Mouse (Mus musculus): Measurements from ENCODE around the gene Misp. TPM values are rescaled to one million over a fixed set of nuclear protein-coding genes. Genes with fewer than 3 reads are reported as not detected.

Gene Misp
- polyA plus RNA-seq (2016; fragmentation: Nextera tagmentation; extraction: Ambion mirVana) = 0.28 and 0.67 TPM in 2 replicates

GRCm38 (mm10) chr10:79820782-79821181 lies at the start of gene Misp:
Gene Misp, plus strand, starts transcription at chr10:79820989.
- H3K36me3 ChIP-seq = peaks cover 48% of the 10 kb centered on the region
- H3K9ac ChIP-seq (replicated peaks) = no peak within 1 kb of the TSS
- no peak within 1 kb of the TSS for H3K4me2 ChIP-seq
- peak within 1 kb of the TSS; percentile 45; the same call in 1 of the 2 replicates for H3K27ac ChIP-seq
- no peak for ATAC-seq (ENCODE audit: insufficient number of reproducible peaks, insufficient read depth, low FRiP score, low TSS enrichment, low read depth)
- H3K4me3 ChIP-seq (replicated peaks) = no peak within 1 kb of the TSS
- no peaks in the 10 kb centered on the region for H3K9me3 ChIP-seq
- peaks cover 21% of the 10 kb centered on the region for H3K4me1 ChIP-seq (replicated peaks)
- WGBS = 56% methylated on average over 11 of the region's 11 CpGs
- no peaks in the 10 kb centered on the region for H3K27me3 ChIP-seq

- Histone ChIP-seq H3K4me1 (replicated peaks) (peaks cover 13% of the 10 kb centered on the region), H3K27ac (no peak overlapping the region), H3K36me3 (no peaks in the 10 kb centered on the region), H3K4me2 (no peak overlapping the region), H3K4me3 (replicated peaks) (no peak overlapping the region), H3K27me3 (peaks cover 9% of the 10 kb centered on the region), H3K9me3 (peaks cover 13% of the 10 kb centered on the region), H3K9ac (replicated peaks) (no peak overlapping the region)
- 80% methylated on average over 3 of the region's 3 CpGs for WGBS
- ATAC-seq (ENCODE audit: insufficient number of reproducible peaks, insufficient read depth, low FRiP score, low TSS enrichment, low read depth) = no peak
Measured at GRCm38 (mm10) chr10:79772320-79772719, 48.5 kb upstream of the Misp start.

GRCm38 (mm10) chr10:79773208-79773607 lies 47.6 kb upstream of the Misp start:
- H3K36me3 ChIP-seq = no peaks in the 10 kb centered on the region
- no peak overlapping the region for H3K27ac ChIP-seq
- WGBS = 91% methylated on average over 2 of the region's 2 CpGs
- no peak overlapping the region for H3K9ac ChIP-seq (replicated peaks)
- peaks cover 17% of the 10 kb centered on the region for H3K4me1 ChIP-seq (replicated peaks)
- no peak for ATAC-seq (ENCODE audit: insufficient number of reproducible peaks, insufficient read depth, low FRiP score, low TSS enrichment, low read depth)
- H3K9me3 ChIP-seq = peaks cover 13% of the 10 kb centered on the region
- H3K4me3 ChIP-seq (replicated peaks) = no peak overlapping the region
- peaks cover 17% of the 10 kb centered on the region for H3K27me3 ChIP-seq
- H3K4me2 ChIP-seq = no peak overlapping the region

- H3K4me1 ChIP-seq (replicated peaks) = peaks cover 26% of the 10 kb centered on the region
- peaks cover 32% of the 10 kb centered on the region for H3K27me3 ChIP-seq
- WGBS = 77% methylated on average over 5 of the region's 5 CpGs
- H3K9ac ChIP-seq (replicated peaks) = no peak overlapping the region
- peaks cover 13% of the 10 kb centered on the region for H3K9me3 ChIP-seq
- H3K4me3 ChIP-seq (replicated peaks) = no peak overlapping the region
- no peak for ATAC-seq (ENCODE audit: insufficient number of reproducible peaks, insufficient read depth, low FRiP score, low TSS enrichment, low read depth)
- no peak overlapping the region for H3K4me2 ChIP-seq
- no peaks in the 10 kb centered on the region for H3K36me3 ChIP-seq
- no peak overlapping the region for H3K27ac ChIP-seq
Measured at GRCm38 (mm10) chr10:79774486-79775279, 46.1 kb upstream of the Misp start.

GRCm38 (mm10) chr10:79777103-79777531 lies 43.7 kb upstream of the Misp start, which contains the start of gene Fstl3:
Gene Fstl3, plus strand, starts transcription at chr10:79777272.
- Histone ChIP-seq H3K9me3 (peaks cover 12% of the 10 kb centered on the region), H3K4me3 (replicated peaks) (peak within 1 kb of the TSS; percentile 53), H3K9ac (replicated peaks) (peak within 1 kb of the TSS; percentile 66), H3K4me2 (peak within 1 kb of the TSS; percentile 80), H3K27ac (no peak within 1 kb of the TSS), H3K4me1 (replicated peaks) (peaks cover 39% of the 10 kb centered on the region), H3K36me3 (no peaks in the 10 kb centered on the region), H3K27me3 (peaks cover 56% of the 10 kb centered on the region)
- WGBS = 1% methylated on average over 39 of the region's 39 CpGs
- no peak for ATAC-seq (ENCODE audit: insufficient number of reproducible peaks, insufficient read depth, low FRiP score, low TSS enrichment, low read depth)

GRCm38 (mm10) chr10:79778006-79778405 lies 42.8 kb upstream of the Misp start:
- Histone ChIP-seq H3K9me3 (peaks cover 6% of the 10 kb centered on the region; the same call in 1 of the 2 replicates), H3K9ac (replicated peaks) (no peak overlapping the region; the same call in 1 of the 2 replicates), H3K4me1 (replicated peaks) (peaks cover 39% of the 10 kb centered on the region), H3K4me2 (peak overlapping the region; percentile 80), H3K36me3 (no peaks in the 10 kb centered on the region), H3K4me3 (replicated peaks) (peak overlapping the region; percentile 8), H3K27ac (no peak overlapping the region), H3K27me3 (peaks cover 63% of the 10 kb centered on the region)
- ATAC-seq (ENCODE audit: insufficient number of reproducible peaks, insufficient read depth, low FRiP score, low TSS enrichment, low read depth) = no peak
- WGBS = 15% methylated on average over 15 of the region's 15 CpGs

- H3K9ac ChIP-seq (replicated peaks) = no peak overlapping the region
- ATAC-seq (ENCODE audit: insufficient number of reproducible peaks, insufficient read depth, low FRiP score, low TSS enrichment, low read depth) = no peak
- H3K27me3 ChIP-seq = peaks cover 70% of the 10 kb centered on the region
- H3K4me2 ChIP-seq = no peak overlapping the region
- H3K4me1 ChIP-seq (replicated peaks) = peaks cover 39% of the 10 kb centered on the region
- 19% methylated on average over 2 of the region's 2 CpGs for WGBS
- peak overlapping the region; percentile 42; the same call in 1 of the 2 replicates for H3K4me3 ChIP-seq (replicated peaks)
- peaks cover 6% of the 10 kb centered on the region; the same call in 1 of the 2 replicates for H3K9me3 ChIP-seq
- H3K36me3 ChIP-seq = no peaks in the 10 kb centered on the region
- 0 out of 2 replicates have a peak overlapping the region, but pooled peaks have one; percentile 7 for H3K27ac ChIP-seq
Measured at GRCm38 (mm10) chr10:79779193-79779592, 41.6 kb upstream of the Misp start.

- 0 out of 2 replicates have a peak overlapping the region, but pooled peaks have one; percentile 23 for H3K9ac ChIP-seq (replicated peaks)
- no peaks in the 10 kb centered on the region for H3K36me3 ChIP-seq
- H3K4me1 ChIP-seq (replicated peaks) = peaks cover 39% of the 10 kb centered on the region
- peaks cover 4% of the 10 kb centered on the region; the same call in 1 of the 2 replicates for H3K9me3 ChIP-seq
- H3K4me3 ChIP-seq (replicated peaks) = peak overlapping the region; percentile 42
- peaks cover 79% of the 10 kb centered on the region for H3K27me3 ChIP-seq
- ATAC-seq (ENCODE audit: insufficient number of reproducible peaks, insufficient read depth, low FRiP score, low TSS enrichment, low read depth) = peak; percentile 81
- H3K4me2 ChIP-seq = peak overlapping the region; percentile 68
- no peak overlapping the region for H3K27ac ChIP-seq
- WGBS = 2% methylated on average over 55 of the region's 55 CpGs
Measured at GRCm38 (mm10) chr10:79779784-79780663, 40.8 kb upstream of the Misp start.

- H3K9ac ChIP-seq (replicated peaks) = 0 out of 2 replicates have a peak overlapping the region, but pooled peaks have one; percentile 23
- no peaks in the 10 kb centered on the region for H3K9me3 ChIP-seq
- H3K27ac ChIP-seq = no peak overlapping the region
- peak; percentile 1; the same call in 1 of the 2 replicates for ATAC-seq (ENCODE audit: insufficient number of reproducible peaks, insufficient read depth, low FRiP score, low TSS enrichment, low read depth)
- H3K4me3 ChIP-seq (replicated peaks) = peak overlapping the region; percentile 42
- no peaks in the 10 kb centered on the region for H3K36me3 ChIP-seq
- H3K27me3 ChIP-seq = peaks cover 81% of the 10 kb centered on the region
- WGBS = 3% methylated on average over 13 of the region's 13 CpGs
- H3K4me1 ChIP-seq (replicated peaks) = peaks cover 39% of the 10 kb centered on the region
- H3K4me2 ChIP-seq = peak overlapping the region; percentile 68
Measured at GRCm38 (mm10) chr10:79780664-79781015, 40.1 kb upstream of the Misp start.

- no peaks in the 10 kb centered on the region for H3K36me3 ChIP-seq
- peaks cover 81% of the 10 kb centered on the region for H3K27me3 ChIP-seq
- no peak for ATAC-seq (ENCODE audit: insufficient number of reproducible peaks, insufficient read depth, low FRiP score, low TSS enrichment, low read depth)
- 0 out of 2 replicates have a peak overlapping the region, but pooled peaks have one; percentile 23 for H3K9ac ChIP-seq (replicated peaks)
- H3K27ac ChIP-seq = no peak overlapping the region
- H3K9me3 ChIP-seq = no peaks in the 10 kb centered on the region
- H3K4me2 ChIP-seq = peak overlapping the region; percentile 68
- peaks cover 39% of the 10 kb centered on the region for H3K4me1 ChIP-seq (replicated peaks)
- peak overlapping the region; percentile 42 for H3K4me3 ChIP-seq (replicated peaks)
- 26% methylated on average over 21 of the region's 21 CpGs for WGBS
Measured at GRCm38 (mm10) chr10:79781139-79781538, 39.6 kb upstream of the Misp start.

GRCm38 (mm10) chr10:79781956-79782355 lies 38.8 kb upstream of the Misp start:
- H3K4me1 ChIP-seq (replicated peaks) = peaks cover 36% of the 10 kb centered on the region

More at GRCm38 (mm10) chr10:79781956-79782355, 38.8 kb upstream of the Misp start:
- Histone ChIP-seq H3K4me2 (no peak overlapping the region), H3K36me3 (no peaks in the 10 kb centered on the region), H3K9me3 (no peaks in the 10 kb centered on the region), H3K9ac (replicated peaks) (no peak overlapping the region), H3K27me3 (peaks cover 76% of the 10 kb centered on the region), H3K4me3 (replicated peaks) (no peak overlapping the region), H3K27ac (no peak overlapping the region)
- no peak for ATAC-seq (ENCODE audit: insufficient number of reproducible peaks, insufficient read depth, low FRiP score, low TSS enrichment, low read depth)
- 50% methylated on average over 5 of the region's 5 CpGs for WGBS

Measured in limb, embryonic 12.5 days (tissue).